Mouse (Mus musculus): ENCODE data around the gene Abcc1. TPM values are rescaled to one million over a fixed set of nuclear protein-coding genes. Genes with fewer than 3 reads are reported as not detected.

Abcc1 gene
- polyA plus RNA-seq (2012; rRNA removed) = 27.5 and 27.7 TPM in 2 replicates

DNA sequence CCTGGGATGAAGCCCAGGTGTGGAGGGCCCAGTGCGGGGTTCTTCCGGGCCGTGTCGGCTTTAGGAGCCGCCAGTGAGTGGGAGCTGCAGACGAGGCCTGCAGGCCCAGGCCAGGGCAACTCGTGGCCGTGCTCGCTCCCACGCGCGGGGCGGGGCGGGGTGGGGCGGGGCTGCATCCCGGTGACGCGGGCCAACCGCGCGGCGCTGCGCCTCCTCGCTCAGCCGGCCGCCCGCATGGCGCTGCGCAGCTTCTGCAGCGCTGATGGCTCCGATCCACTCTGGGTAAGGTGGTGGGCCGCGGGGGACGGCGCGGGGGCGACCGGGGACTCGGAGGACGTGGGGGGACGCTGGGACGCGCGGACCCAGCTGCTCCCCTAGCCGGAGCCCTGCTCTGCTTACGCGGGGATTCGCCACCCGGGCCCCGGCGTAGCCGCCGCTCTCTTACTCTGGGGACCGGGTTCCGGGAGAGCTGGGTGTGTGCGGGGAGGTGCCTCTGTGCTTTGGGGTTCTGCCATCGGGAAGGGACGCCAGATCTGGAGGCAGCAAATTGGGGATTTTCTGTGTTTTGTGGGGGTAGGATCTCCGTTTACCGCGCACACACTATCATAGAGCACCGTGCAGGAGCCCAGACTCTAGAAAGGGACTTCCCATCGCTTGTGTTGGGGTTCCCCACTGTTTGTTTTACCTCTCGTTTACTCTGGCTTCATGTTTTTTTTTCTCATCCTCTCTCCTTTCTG, at the start of gene Abcc1:
Abcc1 (plus strand) TSS at position 197 of the 737 bp plus-strand sequence.
- peak; percentile 76 for DNase-seq (ENCODE audit: low spot score)

DNA sequence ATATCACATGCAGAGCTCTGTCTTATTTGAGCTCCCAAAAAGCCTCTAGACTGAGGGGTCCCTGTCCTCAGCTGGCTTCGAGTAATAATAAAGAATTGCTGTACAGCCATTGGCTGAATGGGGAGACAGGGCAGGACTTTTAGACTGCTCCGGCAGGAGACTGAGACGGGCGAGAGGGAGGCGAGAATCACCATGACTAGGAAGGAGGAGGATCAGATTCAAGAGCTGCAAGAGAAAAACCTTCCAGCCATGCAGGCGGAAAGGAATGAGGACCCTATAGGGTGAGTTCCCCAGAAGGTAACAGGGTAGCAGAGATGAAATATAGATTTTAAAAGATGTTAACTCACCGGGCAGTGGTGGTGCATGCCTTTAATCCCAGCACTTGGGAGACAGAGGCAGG, 48.4 kb upstream of the Abcc1 start:
- DNase-seq (ENCODE audit: low spot score) = no peak

DNA sequence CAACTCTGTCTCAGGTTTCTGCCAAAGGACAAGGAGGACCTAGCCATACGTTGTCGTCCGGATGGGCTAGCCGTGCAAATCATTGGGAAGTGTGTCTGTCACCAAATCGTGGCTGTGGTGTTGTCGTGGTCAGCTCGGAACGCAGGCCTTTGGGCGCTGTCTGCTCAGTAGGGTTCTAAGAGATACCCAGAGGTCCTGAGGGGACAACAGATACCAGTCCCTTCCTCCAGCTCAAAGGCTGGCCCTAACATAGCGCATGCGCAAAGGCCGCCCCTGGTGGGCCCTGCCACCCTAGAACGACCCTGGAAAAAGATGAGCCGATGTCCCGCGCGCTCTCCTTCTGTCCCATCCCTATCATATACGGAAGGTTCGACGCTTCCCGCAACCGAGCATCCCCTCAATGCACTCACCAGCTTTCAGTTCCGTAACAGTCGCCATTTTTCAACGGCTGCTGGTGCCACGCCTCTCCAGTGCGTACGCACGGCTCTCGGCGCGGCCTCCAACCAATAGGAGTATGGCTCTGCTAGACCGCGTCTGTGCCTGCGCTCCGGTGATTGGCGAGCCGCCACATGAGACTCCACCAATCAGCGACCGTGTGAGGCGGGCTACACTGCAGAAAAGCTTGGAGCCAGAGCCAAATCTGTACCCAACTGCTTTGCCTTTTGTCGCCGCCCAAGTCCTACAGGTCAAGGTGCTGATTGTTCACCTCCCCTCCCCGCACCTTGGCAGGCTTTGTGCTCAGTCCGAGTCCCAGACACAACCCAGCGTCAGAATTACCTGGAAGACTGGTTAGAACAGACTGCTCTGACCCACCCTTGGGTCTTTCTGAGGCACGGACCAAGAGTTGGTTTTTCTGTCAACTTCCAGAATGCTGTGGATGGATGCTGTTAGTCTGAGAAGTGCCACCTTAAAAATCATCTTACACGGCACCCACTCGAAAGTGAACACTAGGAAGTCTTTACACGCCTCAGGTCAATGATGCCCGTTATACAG, 44.2 kb upstream of the Abcc1 start, which contains the start of gene Fopnl:
Fopnl (minus strand) TSS at position 522 of the 993 bp plus-strand sequence.
- DNase-seq (ENCODE audit: low spot score) = peak; percentile 90

DNA sequence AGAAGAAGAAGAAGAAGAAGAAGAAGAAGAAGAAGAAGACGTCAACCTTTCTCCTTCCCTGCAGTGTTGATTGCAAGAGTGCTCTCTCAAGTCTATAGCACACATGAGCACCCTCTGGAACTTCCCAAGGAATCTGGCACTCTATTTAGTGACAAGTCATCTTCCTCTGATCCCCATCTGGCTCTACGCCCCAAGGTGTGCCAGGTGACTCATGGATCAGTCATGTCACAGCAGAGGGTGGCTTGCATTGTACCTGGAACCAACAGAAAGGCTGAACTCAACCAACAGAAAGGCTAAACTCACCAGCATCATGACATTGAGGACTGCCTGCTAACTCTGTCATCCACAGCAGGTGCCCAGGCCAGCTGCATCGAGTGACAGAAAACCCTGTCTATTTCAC, 41.7 kb upstream of the Abcc1 start:
- no peak for DNase-seq (ENCODE audit: low spot score)

DNA sequence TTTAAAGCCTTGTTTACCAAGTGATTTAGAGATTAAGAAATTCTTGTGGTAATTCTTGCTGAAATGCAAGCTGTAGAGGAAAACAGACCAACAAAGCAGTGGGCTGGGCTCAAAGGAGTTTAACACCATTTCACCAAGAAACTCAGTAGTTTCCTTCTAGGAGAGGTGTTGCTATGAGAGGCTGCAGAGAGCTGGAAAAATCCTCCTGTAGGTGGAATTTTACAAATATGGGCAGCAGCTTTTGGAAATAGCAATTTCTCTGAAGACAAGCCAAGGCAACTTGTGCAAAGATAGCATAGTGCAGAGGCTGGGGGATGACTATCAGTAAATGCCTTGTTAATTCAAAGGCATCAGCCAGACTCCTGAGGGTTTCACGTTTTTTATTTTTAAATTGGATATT, 40.9 kb upstream of the Abcc1 start:
- DNase-seq (ENCODE audit: low spot score) = no peak

DNA sequence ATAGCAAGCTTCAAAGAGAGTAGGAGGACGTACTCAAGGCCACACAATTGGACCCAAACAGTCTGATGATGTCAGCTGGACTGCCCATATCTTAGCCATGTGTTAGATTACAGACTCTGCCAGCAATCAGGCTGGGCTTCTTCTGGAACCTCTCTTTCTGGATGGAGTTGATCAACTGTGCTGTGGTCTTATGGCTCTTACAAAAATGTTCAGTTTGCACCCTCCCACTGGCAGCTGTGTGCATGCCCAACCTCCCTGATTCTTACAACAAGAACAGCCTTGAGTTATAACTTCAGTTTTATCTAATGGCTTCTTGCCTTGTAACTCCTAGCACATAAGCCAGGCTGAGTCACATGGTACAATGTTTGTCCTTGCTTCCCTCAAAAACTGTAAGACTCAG, 33.2 kb upstream of the Abcc1 start:
- DNase-seq (ENCODE audit: low spot score) = no peak

DNA sequence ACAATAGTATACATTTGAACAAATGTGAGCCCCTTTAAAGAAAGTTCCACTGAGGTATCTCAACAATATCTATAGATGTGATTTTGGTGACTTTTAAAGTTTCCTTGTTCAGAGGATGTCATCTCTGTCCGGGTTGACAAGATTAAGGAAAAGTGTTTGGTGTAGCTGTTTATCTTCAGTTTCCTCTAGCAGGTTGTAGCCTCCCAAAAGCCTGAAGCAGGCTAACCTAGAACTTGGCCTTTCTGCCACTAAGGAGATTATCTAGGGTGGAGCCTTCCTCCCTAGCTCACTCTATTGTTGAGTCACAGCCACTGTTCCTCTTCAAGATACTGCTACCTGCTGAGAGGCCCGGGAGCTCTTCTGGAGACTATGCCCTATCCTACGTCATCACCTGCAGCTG, 16.4 kb upstream of the Abcc1 start:
- no peak for DNase-seq (ENCODE audit: low spot score)

DNA sequence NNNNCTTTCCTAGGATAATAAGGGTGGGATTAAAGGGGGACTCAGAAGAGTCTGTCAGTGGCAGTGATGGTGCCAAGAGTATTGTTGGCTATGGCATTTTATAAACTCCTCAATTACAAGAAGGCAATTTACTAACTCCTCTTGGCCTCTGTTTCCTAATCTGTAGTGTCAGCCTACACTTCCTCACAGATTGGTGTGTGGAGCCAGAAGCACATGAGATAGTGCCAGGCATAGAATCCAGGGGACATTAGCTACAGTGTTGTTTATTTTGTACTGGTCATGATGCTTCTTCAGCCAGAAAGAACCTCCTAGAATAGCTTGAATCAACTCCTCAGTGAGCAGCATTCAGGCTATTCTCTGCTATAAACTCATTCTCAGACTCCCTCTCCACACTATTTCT, 9.8 kb upstream of the Abcc1 start:
- no peak for DNase-seq (ENCODE audit: low spot score)

DNA sequence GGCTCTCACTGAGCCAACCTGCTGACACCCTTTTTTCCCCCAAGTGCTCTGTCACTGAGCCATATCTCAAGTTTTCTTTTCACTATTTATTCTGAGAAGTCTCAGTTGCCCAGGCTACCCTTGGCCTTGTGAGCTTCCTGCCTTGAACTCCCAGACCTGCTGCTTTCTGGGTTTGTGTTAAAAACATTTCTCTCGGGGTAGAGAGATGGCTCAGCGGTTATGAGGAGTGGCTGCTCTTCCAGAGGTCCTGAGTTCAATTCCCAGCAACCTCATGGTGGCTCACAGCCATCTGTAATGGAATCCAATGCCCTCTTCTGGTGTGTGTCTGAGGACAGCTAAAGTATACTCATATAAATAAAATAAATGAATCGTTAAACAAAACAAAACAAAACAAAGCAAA, 9.1 kb upstream of the Abcc1 start:
- DNase-seq (ENCODE audit: low spot score) = no peak

DNA sequence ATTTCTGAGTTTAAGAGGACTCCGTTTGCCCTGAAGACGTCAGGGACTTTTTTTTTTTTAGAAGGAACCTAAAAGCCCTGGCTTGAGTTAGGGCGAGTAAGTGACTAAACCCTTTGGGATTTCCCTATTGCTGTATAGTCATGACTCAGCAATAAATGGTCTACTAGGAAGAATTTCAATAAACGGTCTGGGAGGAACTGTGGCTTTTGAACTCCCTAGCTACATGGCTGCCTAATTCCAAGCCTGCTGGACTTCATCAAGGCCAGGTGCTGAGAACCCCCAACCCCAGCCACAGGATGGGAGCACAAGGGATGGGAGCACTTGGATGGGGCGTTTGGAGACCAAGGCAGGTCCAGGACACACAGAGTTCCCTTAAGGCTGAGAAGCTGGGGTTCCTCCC, 8.7 kb upstream of the Abcc1 start:
- no peak for DNase-seq (ENCODE audit: low spot score)

DNA sequence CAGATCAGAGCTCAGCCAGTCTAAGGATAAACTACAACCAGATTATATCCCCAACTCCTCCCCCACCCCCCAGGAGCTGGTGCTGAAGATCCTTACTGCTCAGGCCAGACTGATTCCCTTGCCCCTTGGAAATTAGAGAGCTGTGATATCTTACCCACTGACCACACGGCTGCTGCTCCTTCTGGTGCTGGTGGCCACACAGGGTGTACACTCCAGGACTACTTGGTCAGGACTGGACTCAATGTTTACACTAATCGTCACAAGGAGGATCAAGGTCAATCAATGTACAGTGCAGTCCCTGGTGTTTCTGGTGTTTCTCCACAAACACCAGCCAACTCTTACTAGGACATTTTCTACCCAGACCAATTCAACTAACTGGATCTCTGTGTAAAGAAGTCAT, 3.5 kb upstream of the Abcc1 start:
- no peak for DNase-seq (ENCODE audit: low spot score)

DNA sequence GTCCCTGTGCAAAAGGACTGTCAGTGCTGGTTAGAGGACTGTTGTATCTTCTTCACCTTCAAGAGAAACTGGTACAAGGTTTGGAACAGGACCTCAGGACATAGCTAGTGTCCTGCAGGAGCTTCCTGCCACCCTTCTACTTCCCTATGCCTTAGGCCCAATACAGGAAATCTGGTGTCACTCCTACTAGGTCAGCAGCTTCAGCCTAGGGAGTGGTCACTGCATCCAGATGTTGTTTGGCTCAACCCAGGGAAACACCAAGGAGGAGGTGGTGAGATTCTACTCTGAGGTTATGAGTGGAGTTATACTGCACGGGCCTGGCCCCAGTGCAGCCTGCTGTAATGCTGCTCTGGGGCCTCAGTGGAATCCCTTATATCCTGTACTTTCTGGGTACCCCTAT, 2.8 kb upstream of the Abcc1 start:
- DNase-seq (ENCODE audit: low spot score) = no peak

DNA sequence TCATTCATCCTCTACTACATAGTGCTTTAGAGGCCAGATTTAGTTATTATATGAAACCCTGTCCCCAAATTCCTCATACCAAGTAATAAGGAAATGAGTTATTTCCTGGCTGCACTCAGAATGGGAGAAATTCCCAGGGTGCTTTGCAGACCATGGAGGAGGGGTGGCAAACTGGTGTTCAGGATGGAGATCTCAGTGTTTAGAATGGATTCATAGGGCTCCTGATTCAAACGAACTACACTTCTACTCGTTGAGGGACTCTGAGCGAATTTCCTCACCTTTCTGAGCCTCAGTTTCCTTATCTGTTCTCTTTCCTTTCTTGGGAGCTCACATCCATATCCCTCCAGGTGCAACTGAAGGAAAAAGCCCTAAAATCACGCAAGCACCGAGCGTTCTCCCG, 427 bp upstream of the Abcc1 start:
- DNase-seq (ENCODE audit: low spot score) = no peak

DNA sequence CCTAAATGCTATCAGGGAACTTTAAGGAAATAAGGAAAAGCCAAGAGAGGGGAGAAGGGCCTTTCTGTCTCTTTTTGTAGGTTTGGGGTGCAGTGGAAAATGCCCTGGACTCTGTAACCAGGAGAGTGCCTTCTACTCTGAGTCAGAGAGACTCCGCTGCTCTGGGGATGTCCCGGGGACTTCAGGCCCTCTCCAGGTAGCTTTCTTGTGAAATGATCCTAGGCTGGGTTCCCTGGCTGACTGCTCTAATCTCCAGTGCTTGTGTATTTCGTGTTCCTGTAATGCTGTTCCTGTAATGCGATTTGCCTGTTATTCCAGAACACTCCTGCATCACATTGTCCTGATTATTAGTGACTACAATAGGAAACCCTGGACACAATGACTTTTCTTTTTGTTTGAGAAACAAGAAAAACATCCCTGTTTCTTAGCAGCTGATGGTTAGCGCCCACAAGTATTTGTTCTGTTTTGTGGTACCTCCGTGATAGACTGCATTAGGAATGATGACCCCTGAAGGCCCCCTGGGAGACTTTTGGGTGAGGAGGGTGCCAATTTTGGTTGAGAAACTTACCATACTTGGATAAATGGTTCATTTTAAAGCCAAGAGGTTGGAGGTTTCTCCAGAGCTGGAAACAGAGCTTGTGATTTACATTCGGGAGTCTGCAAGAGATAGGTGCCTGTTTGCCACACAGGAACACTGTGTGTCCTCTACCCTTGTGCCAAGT, 902 bp downstream of the Abcc1 start:
- no peak for DNase-seq (ENCODE audit: low spot score)

DNA sequence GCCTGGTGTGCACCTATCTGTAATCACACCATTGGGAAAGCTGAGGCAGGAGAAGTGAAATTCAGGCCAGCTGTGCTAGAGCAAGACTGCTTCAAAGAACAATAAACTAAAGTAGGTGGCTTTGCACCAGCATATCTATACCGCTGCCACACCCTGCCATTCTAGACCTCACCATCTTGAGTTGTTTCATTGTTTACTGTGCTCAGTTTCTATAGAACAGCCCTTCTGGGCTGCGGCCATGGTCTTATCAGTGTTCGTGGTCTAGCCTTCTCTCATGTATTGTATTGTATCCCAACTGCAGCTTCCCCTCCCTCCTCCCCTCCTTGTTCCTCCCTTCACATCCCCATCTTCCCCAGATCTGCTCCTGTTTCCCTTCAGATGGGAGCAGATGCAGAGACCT, 2.1 kb downstream of the Abcc1 start:
- no peak for DNase-seq (ENCODE audit: low spot score)

DNA sequence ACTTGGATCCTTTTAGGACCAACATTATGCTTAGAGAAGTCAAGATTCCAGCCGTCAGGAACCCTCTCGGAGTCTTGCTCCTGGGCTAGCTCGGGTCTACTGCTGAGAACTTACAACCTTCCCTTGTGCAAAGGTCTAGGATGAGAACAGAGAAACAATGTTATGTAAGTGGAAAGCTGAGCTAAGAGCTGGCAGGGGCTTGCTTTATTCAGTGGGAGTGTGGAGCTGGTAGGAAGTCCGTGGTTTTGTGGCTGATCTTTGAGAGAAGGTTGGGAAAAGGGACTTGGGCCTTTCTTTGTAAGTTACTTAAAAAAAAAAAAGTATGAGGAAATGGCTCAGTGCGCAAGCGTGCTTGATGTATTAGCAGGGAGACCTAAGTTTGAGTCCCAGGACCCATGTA, 2.7 kb downstream of the Abcc1 start:
- DNase-seq (ENCODE audit: low spot score) = no peak

DNA sequence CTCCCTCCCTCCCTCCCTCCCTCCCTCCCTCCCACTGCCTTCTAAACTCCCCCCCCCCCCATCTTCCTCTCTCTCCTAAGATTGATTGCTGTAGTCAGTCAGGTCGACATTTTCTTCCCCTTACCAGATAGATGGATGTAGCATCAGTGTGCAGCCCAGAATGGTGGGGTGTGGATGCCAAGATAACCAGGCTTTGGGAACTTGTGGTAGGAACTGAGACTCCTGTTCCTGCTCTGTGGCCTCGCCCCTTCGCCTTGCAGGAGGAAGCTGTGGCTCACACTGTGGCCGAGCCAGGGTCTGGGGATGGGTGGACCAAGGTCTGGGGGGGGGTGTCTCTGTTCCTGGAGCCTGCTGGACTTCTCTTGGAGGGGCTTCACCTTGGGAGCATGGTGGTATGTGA, 4.1 kb downstream of the Abcc1 start:
- no peak for DNase-seq (ENCODE audit: low spot score)

DNA sequence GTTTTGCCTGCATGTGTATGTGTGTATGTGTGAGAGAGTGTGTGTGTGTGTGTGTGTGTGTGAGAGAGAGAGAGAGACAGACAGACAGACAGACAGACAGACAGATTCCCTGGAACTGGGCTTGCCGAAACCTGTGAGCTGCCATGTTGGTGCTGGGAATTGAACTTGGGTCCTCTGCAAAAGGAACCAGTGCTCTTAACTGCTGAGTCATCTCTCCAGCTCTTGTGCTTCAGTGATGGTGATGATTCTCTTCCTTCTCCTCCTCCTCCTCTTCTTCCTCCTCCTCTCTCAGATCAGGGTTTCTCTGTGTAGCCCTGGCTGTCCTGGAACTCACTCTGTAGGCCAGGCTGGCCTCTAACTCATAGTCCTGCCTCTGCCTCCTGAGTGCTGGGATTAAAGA, 4.7 kb downstream of the Abcc1 start:
- DNase-seq (ENCODE audit: low spot score) = no peak

DNA sequence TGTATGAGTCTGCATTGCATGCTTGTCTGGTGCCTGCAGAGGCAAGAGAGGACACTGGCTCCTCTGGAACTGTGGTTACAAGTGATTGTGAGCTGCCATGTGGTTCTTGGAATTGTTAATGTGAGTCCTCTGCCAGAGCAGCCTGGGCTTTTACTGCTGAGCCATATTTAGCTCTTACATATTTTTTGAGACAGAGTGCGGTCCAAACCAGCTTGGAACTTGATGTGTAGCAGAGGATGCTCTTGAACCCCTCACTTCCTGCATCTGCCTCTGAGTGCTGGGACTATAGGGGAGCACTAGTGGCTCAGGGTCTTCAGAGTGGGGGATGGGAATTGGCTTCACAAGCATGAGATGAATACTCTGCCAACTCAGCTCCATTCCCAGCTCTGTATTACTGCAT, 10.0 kb downstream of the Abcc1 start:
- no peak for DNase-seq (ENCODE audit: low spot score)

DNA sequence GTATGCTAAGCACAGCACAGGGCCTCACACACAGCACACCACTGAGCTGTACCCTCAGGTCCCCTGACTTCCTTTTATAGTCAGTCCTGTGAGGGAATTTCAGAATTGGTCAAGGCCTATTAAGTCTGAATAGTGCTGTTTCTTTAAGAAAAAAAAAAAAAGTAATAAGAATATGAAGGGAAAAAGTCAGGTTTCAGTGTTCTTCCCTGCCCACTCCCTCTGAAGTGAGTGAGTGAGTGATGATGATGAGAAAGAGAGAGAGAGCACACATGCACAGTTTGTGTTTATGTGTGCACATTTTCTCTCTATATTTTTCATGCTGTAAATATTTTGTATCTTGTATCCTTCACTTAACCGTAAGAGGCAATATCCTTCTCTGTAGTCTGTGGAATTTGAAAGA, 11.0 kb downstream of the Abcc1 start:
- DNase-seq (ENCODE audit: low spot score) = no peak

DNA sequence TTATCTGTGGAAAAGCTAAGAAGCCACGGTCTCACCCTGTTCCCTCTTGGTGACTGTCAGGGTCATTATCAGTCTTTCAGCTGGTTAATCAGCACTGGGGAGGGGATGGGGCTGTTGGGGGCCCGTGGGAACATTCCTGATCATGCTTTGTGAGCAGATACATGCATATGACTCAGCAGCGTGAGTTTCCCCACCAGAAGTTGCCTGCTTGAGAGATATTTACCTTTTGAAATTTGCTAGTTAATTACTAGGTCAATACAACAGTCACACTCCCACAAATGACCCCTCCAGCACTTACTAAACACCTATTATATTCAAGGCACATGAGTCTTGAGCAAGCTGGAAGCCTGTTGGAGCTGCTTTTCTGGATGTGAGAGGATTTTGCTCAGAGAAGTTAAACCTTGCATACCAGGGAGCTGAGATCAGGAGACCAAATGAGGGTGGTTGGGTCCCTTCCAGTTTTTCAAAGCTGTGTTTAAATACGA, 11.5 kb downstream of the Abcc1 start:
- DNase-seq (ENCODE audit: low spot score) = no peak

DNA sequence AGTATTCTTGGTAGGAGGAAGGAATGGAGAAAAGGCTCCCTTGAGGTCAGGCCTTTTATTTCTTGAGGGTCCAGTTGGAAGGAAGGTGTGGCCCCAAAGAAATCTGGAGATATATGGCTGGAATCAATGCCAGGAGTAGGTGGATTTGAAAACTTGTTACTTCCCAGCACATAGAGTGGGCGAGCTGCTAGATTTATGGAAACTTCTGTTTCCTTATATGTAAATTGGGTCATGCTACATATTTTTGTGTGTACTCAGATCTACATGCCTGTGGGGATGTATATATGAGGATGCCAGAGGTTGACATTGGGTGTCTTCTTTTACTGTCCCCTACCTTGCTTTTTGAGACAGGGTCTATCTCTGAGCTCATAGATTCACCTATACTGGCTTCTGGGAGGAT, 14.6 kb downstream of the Abcc1 start:
- DNase-seq (ENCODE audit: low spot score) = no peak

All from urinary bladder, adult 2 months (tissue).